Mouse (Mus musculus): ENCODE measurements around the gene Tbc1d7. TPM values are rescaled to one million over a fixed set of nuclear protein-coding genes. Genes with fewer than 3 reads are reported as not detected.

Tbc1d7 gene
- polyA plus RNA-seq, 1 experiment from 2014 or later: 54.2 TPM

DNA sequence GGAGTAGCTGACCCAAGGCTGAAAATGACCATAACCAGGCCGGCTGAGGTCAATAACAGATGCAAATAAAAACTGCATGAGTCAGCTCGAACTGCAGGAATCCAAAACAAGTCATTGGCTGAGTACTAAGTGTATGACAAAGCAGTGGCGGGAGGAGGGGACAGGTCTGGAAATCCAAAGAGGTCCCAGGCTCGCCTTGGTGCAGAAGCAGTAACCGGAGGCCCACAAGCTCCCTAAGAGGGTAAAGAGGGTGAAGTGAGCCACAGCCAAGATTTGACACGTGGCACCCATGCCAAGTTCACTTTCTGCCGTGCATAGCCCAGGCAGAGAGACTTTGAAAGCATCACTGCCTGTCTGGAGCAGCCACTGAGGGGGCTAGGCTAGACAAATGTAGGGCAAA lies 41.0 kb upstream of the Tbc1d7 start:
- ATAC-seq (replicated peaks; ENCODE audit: insufficient number of reproducible peaks, low FRiP score, low TSS enrichment): no peak
- 52% methylated on average over 7 of the region's 7 CpGs for WGBS (ENCODE audit: insufficient replicate concordance)
- peaks cover 31% of the 10 kb centered on the region for H3K4me1 ChIP-seq (ENCODE audit: control insufficient read depth, insufficient read depth, low read length)
- H3K27ac ChIP-seq (ENCODE audit: low read depth, low read length): no peak overlapping the region
- no peak overlapping the region for H3K4me3 ChIP-seq (ENCODE audit: low read depth, low read length)
- no peak overlapping the region for H3K4me2 ChIP-seq
- H3K9me3 ChIP-seq (replicated peaks; ENCODE audit: control insufficient read depth, low read length): no peaks in the 10 kb centered on the region
- no peaks in the 10 kb centered on the region for H3K27me3 ChIP-seq (ENCODE audit: control insufficient read depth, insufficient read depth, low read length)
- no peaks in the 10 kb centered on the region for H3K36me3 ChIP-seq (ENCODE audit: control insufficient read depth, insufficient read depth, low read length)
- no peak overlapping the region for H3K9ac ChIP-seq (ENCODE audit: low read depth, low read length)

DNA sequence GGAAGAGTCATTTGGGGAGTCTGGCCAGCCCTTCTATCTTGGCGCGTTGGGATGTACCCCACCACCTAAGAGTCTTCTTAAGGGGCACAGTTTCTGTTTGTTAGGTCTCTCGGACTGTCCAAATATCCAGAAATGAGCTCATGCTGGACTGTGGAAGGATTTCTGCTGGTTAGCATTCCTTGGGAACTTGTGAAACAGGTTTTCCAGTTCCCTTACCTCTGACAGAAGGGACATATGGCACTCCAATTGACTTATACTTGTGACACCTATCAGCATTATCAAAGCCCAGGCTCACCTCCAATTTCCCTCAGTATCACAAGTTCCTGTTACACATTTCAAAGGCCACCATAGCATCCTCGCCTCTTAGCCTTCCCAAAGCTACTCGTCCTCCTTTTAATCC lies 39.7 kb upstream of the Tbc1d7 start:
- ATAC-seq (replicated peaks; ENCODE audit: insufficient number of reproducible peaks, low FRiP score, low TSS enrichment): no peak
- Histone ChIP-seq H3K9ac (ENCODE audit: low read depth, low read length) (no peak overlapping the region), H3K27ac (ENCODE audit: low read depth, low read length) (no peak overlapping the region), H3K4me3 (ENCODE audit: low read depth, low read length) (no peak overlapping the region), H3K36me3 (ENCODE audit: control insufficient read depth, insufficient read depth, low read length) (no peaks in the 10 kb centered on the region), H3K9me3 (replicated peaks; ENCODE audit: control insufficient read depth, low read length) (no peaks in the 10 kb centered on the region), H3K4me1 (ENCODE audit: control insufficient read depth, insufficient read depth, low read length) (peaks cover 30% of the 10 kb centered on the region), H3K4me2 (no peak overlapping the region), H3K27me3 (ENCODE audit: control insufficient read depth, insufficient read depth, low read length) (no peaks in the 10 kb centered on the region)
- WGBS (ENCODE audit: insufficient replicate concordance): 79% methylated on average over 5 of the region's 5 CpGs

DNA sequence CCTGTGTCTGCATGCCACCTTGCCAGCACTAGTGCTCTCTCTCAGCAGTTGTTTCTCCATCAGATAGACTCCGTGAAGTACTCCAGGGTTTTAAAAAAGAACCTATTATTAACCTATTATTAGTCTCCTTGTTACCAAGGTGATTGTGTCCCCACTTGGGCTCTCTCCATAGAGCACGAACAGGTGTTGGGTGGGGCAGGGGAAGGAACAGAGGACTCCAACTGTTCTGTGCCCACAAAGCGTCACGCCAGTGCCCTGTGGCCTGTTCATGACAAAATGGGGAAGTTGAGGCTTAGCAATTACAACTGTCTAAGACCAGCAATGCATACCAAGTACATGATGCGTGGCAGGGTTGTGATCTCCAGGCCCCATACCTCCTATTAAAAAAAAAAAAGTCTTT lies 38.3 kb upstream of the Tbc1d7 start:
- Histone ChIP-seq H3K9ac (ENCODE audit: low read depth, low read length) (no peak overlapping the region), H3K9me3 (replicated peaks; ENCODE audit: control insufficient read depth, low read length) (no peaks in the 10 kb centered on the region), H3K27ac (ENCODE audit: low read depth, low read length) (no peak overlapping the region), H3K4me1 (ENCODE audit: control insufficient read depth, insufficient read depth, low read length) (peaks cover 19% of the 10 kb centered on the region), H3K4me3 (ENCODE audit: low read depth, low read length) (no peak overlapping the region), H3K4me2 (peak overlapping the region; percentile 27; the same call in 1 of the 2 replicates), H3K36me3 (ENCODE audit: control insufficient read depth, insufficient read depth, low read length) (no peaks in the 10 kb centered on the region), H3K27me3 (ENCODE audit: control insufficient read depth, insufficient read depth, low read length) (no peaks in the 10 kb centered on the region)
- ATAC-seq (replicated peaks; ENCODE audit: insufficient number of reproducible peaks, low FRiP score, low TSS enrichment): no peak
- WGBS (ENCODE audit: insufficient replicate concordance): 76% methylated on average over 5 of the region's 5 CpGs

DNA sequence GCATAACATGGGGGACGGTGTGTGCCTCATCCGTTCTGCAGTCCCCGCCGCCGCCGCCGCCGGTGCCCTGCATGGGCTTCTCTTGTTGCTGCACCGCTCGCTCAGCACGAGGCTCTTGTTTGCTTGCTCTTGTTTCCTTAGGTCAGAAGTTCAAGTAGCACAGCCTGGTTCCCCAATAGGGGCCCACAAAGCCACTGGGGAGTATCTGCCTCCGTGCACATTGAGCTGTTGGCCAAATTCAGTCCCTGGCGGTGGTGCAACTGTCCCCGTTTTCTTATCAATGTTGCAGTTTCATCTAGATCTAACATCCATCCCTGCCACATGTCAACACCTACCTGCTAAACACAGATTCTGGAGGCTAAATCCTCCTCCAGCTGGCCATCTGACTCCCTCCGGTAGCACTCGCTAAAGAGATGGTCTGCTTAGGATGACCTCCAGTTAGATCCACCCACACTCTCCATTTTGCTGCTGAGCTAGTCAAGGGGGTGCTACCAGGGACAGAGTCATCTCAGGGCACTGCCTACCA lies 37.7 kb upstream of the Tbc1d7 start:
- Histone ChIP-seq H3K27me3 (ENCODE audit: control insufficient read depth, insufficient read depth, low read length) (no peaks in the 10 kb centered on the region), H3K36me3 (ENCODE audit: control insufficient read depth, insufficient read depth, low read length) (no peaks in the 10 kb centered on the region), H3K27ac (ENCODE audit: low read depth, low read length) (no peak overlapping the region), H3K4me2 (peak overlapping the region; percentile 27; the same call in 1 of the 2 replicates), H3K9me3 (replicated peaks; ENCODE audit: control insufficient read depth, low read length) (no peaks in the 10 kb centered on the region), H3K9ac (ENCODE audit: low read depth, low read length) (no peak overlapping the region), H3K4me3 (ENCODE audit: low read depth, low read length) (no peak overlapping the region), H3K4me1 (ENCODE audit: control insufficient read depth, insufficient read depth, low read length) (peaks cover 21% of the 10 kb centered on the region)
- no peak for ATAC-seq (replicated peaks; ENCODE audit: insufficient number of reproducible peaks, low FRiP score, low TSS enrichment)
- 50% methylated on average over 16 of the region's 16 CpGs for WGBS (ENCODE audit: insufficient replicate concordance)

DNA sequence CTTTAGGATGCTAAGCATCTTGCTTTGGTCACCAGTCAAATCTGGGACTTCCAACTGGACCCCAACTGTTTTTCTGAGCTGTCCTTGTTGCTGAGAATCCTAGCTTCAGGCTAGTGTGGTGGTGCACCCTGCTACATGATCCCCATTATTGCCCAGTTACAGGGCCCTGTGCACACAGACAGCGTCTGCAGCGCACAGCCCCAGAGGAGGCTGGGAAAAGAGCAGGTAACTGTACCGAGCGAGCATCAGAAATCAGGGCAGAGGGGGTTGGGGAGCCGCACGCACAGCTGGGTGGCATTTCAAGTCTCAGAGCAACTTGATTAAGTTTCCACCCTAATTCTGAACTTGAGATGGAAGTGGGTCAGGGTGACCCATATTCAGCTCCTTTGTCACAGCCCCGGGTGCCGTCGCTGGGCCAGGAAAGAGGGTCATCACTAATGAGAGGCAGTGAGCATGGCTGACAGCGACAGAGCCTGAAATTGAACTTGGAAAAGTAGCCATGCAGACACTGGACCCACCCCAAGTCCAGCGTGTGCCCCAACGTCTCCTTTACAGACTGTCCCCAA lies 34.9 kb upstream of the Tbc1d7 start:
- ATAC-seq (replicated peaks; ENCODE audit: insufficient number of reproducible peaks, low FRiP score, low TSS enrichment): no peak
- 83% methylated on average over 12 of the region's 12 CpGs for WGBS (ENCODE audit: insufficient replicate concordance)
- H3K27ac ChIP-seq (ENCODE audit: low read depth, low read length): no peak overlapping the region
- H3K36me3 ChIP-seq (ENCODE audit: control insufficient read depth, insufficient read depth, low read length): no peaks in the 10 kb centered on the region
- peaks cover 20% of the 10 kb centered on the region for H3K4me1 ChIP-seq (ENCODE audit: control insufficient read depth, insufficient read depth, low read length)
- H3K4me3 ChIP-seq (ENCODE audit: low read depth, low read length): no peak overlapping the region
- no peaks in the 10 kb centered on the region for H3K27me3 ChIP-seq (ENCODE audit: control insufficient read depth, insufficient read depth, low read length)
- no peak overlapping the region for H3K9ac ChIP-seq (ENCODE audit: low read depth, low read length)
- no peaks in the 10 kb centered on the region for H3K9me3 ChIP-seq (replicated peaks; ENCODE audit: control insufficient read depth, low read length)
- no peak overlapping the region for H3K4me2 ChIP-seq

DNA sequence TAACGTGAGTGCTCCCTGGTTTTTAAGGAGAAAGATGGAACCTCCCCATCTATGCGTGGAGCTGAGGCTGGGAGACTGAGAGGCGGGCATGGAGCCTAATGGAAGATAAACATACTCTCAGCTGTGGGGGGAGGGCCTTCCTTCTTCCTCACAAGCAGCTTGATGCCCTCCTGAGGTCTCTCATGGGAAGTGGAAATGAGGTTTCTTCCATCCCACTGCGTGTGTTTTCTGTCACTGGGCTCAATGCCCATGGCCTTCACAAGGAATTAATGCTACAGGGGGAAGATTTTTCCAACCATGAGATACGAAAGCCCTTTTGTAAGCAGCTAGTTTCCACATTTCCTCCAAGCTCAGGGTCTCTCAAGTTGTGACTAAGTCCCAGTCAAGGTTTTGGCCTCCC lies 32.3 kb upstream of the Tbc1d7 start:
- peaks cover 9% of the 10 kb centered on the region for H3K4me1 ChIP-seq (ENCODE audit: control insufficient read depth, insufficient read depth, low read length)
- peaks cover 3% of the 10 kb centered on the region; the same call in 1 of the 2 replicates for H3K27me3 ChIP-seq (ENCODE audit: control insufficient read depth, insufficient read depth, low read length)
- H3K36me3 ChIP-seq (ENCODE audit: control insufficient read depth, insufficient read depth, low read length): no peaks in the 10 kb centered on the region; the same call in 1 of the 2 replicates
- no peak overlapping the region for H3K9ac ChIP-seq (ENCODE audit: low read depth, low read length)
- no peaks in the 10 kb centered on the region for H3K9me3 ChIP-seq (replicated peaks; ENCODE audit: control insufficient read depth, low read length)
- 40% methylated on average over 5 of the region's 5 CpGs for WGBS (ENCODE audit: insufficient replicate concordance)
- H3K4me3 ChIP-seq (ENCODE audit: low read depth, low read length): no peak overlapping the region
- H3K4me2 ChIP-seq: no peak overlapping the region
- H3K27ac ChIP-seq (ENCODE audit: low read depth, low read length): no peak overlapping the region
- ATAC-seq (replicated peaks; ENCODE audit: insufficient number of reproducible peaks, low FRiP score, low TSS enrichment): no peak

DNA sequence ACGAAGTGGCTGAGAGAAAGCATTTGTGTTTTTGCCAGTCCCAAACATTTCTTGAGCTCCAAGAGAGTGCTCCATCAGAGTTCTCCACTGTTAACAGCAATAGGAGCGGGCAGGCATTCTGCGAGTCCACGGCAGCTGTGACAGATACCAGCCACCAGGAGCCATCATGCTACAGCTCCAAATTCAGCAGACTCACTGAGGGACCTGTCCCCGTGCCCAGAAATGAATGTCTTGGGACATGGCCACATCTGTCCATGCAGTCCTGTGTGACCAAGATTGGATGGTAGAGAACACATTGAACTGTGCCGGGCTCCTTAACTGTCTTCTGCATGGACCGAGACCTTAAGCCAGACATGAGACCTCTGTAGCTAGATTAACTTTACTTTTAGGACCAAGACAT lies 31.9 kb upstream of the Tbc1d7 start:
- no peak overlapping the region for H3K4me3 ChIP-seq (ENCODE audit: low read depth, low read length)
- WGBS (ENCODE audit: insufficient replicate concordance): 64% methylated on average over 7 of the region's 7 CpGs
- H3K27me3 ChIP-seq (ENCODE audit: control insufficient read depth, insufficient read depth, low read length): peaks cover 3% of the 10 kb centered on the region; the same call in 1 of the 2 replicates
- H3K36me3 ChIP-seq (ENCODE audit: control insufficient read depth, insufficient read depth, low read length): no peaks in the 10 kb centered on the region; the same call in 1 of the 2 replicates
- H3K9me3 ChIP-seq (replicated peaks; ENCODE audit: control insufficient read depth, low read length): no peaks in the 10 kb centered on the region
- H3K4me2 ChIP-seq: no peak overlapping the region
- no peak for ATAC-seq (replicated peaks; ENCODE audit: insufficient number of reproducible peaks, low FRiP score, low TSS enrichment)
- H3K27ac ChIP-seq (ENCODE audit: low read depth, low read length): no peak overlapping the region
- peaks cover 9% of the 10 kb centered on the region for H3K4me1 ChIP-seq (ENCODE audit: control insufficient read depth, insufficient read depth, low read length)
- no peak overlapping the region for H3K9ac ChIP-seq (ENCODE audit: low read depth, low read length)

DNA sequence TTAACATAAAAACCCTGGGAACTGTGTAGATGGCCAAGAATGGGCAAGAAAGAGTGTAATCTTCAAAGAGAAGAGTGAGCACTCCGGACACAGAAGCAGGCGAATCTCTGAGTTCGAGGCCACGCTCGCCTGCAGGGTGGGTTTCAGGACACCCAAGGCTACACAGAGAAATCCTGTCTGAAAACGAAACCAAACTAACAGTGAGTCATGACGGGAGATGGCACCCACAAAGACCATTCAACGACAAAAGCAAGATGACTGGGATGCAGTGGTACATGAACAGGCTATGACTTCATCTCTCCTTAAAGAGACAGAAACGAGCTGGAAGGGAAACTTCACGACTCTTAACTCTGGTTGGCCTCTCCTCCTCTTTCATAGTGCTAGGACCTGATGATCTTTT lies 31.1 kb upstream of the Tbc1d7 start:
- no peak overlapping the region for H3K4me2 ChIP-seq
- no peak overlapping the region for H3K4me3 ChIP-seq (ENCODE audit: low read depth, low read length)
- H3K9me3 ChIP-seq (replicated peaks; ENCODE audit: control insufficient read depth, low read length): no peaks in the 10 kb centered on the region
- H3K36me3 ChIP-seq (ENCODE audit: control insufficient read depth, insufficient read depth, low read length): no peaks in the 10 kb centered on the region; the same call in 1 of the 2 replicates
- H3K4me1 ChIP-seq (ENCODE audit: control insufficient read depth, insufficient read depth, low read length): peaks cover 11% of the 10 kb centered on the region
- ATAC-seq (replicated peaks; ENCODE audit: insufficient number of reproducible peaks, low FRiP score, low TSS enrichment): no peak
- no peak overlapping the region for H3K9ac ChIP-seq (ENCODE audit: low read depth, low read length)
- no peak overlapping the region for H3K27ac ChIP-seq (ENCODE audit: low read depth, low read length)
- 86% methylated on average over 10 of the region's 10 CpGs for WGBS (ENCODE audit: insufficient replicate concordance)
- H3K27me3 ChIP-seq (ENCODE audit: control insufficient read depth, insufficient read depth, low read length): peaks cover 3% of the 10 kb centered on the region; the same call in 1 of the 2 replicates

DNA sequence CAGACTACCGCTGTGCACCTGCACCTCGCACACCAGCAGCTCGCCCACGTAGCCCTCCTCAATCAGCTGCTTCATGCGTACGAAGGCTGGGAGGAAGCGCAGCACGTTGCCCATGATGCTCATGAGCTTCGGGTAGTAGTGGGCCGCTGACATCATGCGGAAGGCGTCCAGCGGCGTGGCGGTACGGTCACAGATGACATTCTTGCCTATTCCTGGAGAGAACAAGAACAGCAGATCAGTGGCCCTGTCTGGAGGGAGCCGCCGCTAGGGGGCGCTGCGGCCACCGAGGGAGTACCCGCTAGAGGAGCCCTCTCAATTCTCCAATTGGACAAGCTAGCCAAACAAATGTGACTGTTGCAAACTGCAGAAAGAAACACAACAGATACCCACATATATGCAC lies 29.7 kb upstream of the Tbc1d7 start:
- H3K9me3 ChIP-seq (replicated peaks; ENCODE audit: control insufficient read depth, low read length): no peaks in the 10 kb centered on the region
- H3K4me2 ChIP-seq: peak overlapping the region; percentile 11; the same call in 1 of the 2 replicates
- H3K36me3 ChIP-seq (ENCODE audit: control insufficient read depth, insufficient read depth, low read length): no peaks in the 10 kb centered on the region; the same call in 1 of the 2 replicates
- no peak overlapping the region for H3K27ac ChIP-seq (ENCODE audit: low read depth, low read length)
- 36% methylated on average over 22 of the region's 22 CpGs for WGBS (ENCODE audit: insufficient replicate concordance)
- no peak overlapping the region for H3K9ac ChIP-seq (ENCODE audit: low read depth, low read length)
- no peak overlapping the region for H3K4me3 ChIP-seq (ENCODE audit: low read depth, low read length)
- H3K4me1 ChIP-seq (ENCODE audit: control insufficient read depth, insufficient read depth, low read length): peaks cover 24% of the 10 kb centered on the region
- peaks cover 3% of the 10 kb centered on the region; the same call in 1 of the 2 replicates for H3K27me3 ChIP-seq (ENCODE audit: control insufficient read depth, insufficient read depth, low read length)
- no peak; the same call in 1 of the 2 replicates for ATAC-seq (replicated peaks; ENCODE audit: insufficient number of reproducible peaks, low FRiP score, low TSS enrichment)

All from heart, embryonic 11.5 days (tissue).